Mouse (Mus musculus) limb, embryonic 14.5 days (tissue): Measurements from ENCODE around the gene Sgsm2. TPM values are rescaled to one million over a fixed set of nuclear protein-coding genes. Genes with fewer than 3 reads are reported as not detected.

Source experiments
- ATAC-seq: fragments of 200-750 bp; cut with Nextera tagmentation; 2 replicates; pipeline ENCODE4 v1.8.0; 2017; ENCODE audit warnings: low read depth, moderate number of reproducible peaks, moderate TSS enrichment; ENCODE audit not compliant: low FRiP score
- DNase-seq: peaks from one replicate; pipeline ENCODE4 v3.0.0-alpha.2; 2015; ENCODE audit warnings: low spot score
- H3K27ac ChIP-seq: fragments of 300-500 bp; sonication (generic); replicated peaks from 2 replicates; pipeline ENCODE4 v1.5.1; 2014; ENCODE audit warnings: low read depth, mild to moderate bottlenecking, low read length, moderate library complexity, mixed read lengths
- H3K27me3 ChIP-seq: fragments of 300-500 bp; sonication (generic); 2 replicates; pipeline ENCODE4 v1.6.1; 2014; ENCODE audit warnings: low read length, mixed read lengths; ENCODE audit not compliant: control insufficient read depth, insufficient read depth
- H3K36me3 ChIP-seq: fragments of 300-500 bp; sonication (generic); 2 replicates; pipeline ENCODE4 v1.6.1; 2014; ENCODE audit warnings: mild to moderate bottlenecking, low read length, moderate library complexity, mixed read lengths; ENCODE audit not compliant: control insufficient read depth, insufficient read depth
- H3K4me1 ChIP-seq: fragments of 300-500 bp; sonication (generic); 2 replicates; pipeline ENCODE4 v1.6.1; 2014; ENCODE audit warnings: antibody characterized with exemption, low read length, mixed read lengths; ENCODE audit not compliant: control insufficient read depth, insufficient read depth
- H3K4me2 ChIP-seq: fragments of 300-500 bp; sonication (generic); replicated peaks from 2 replicates; pipeline ENCODE4 v1.6.1; 2014; ENCODE audit warnings: low read depth, mild to moderate bottlenecking, low read length, moderate library complexity; ENCODE audit not compliant: severe bottlenecking
- H3K4me3 ChIP-seq: fragments of 300-500 bp; sonication (generic); replicated peaks from 2 replicates; pipeline ENCODE4 v1.5.1; 2014; ENCODE audit warnings: low read length
- H3K9ac ChIP-seq: fragments of 300-500 bp; sonication (generic); 2 replicates; pipeline ENCODE4 v1.6.1; 2014; ENCODE audit warnings: mild to moderate bottlenecking, low read depth, low read length, moderate library complexity; ENCODE audit not compliant: severe bottlenecking
- H3K9me3 ChIP-seq: fragments of 300-500 bp; sonication (generic); 2 replicates; pipeline ENCODE4 v1.6.1; 2016; ENCODE audit warnings: low read length; ENCODE audit not compliant: control insufficient read depth
- POLR2A ChIP-seq: fragments of 200-500 bp; IDR thresholded peaks from 2 replicates; pipeline ENCODE4 v1.8.0; 2012; ENCODE audit warnings: inconsistent platforms, mild to moderate bottlenecking, moderate library complexity, borderline replicate concordance; ENCODE audit not compliant: insufficient read depth, insufficient read length; ENCODE audit errors: extremely low read depth
- WGBS: fragments of 180-500 bp; shearing (Covaris S2); extraction: QIAGEN DNeasy Blood & Tissue Kit; methylation state at CpG from one replicate; pipeline ENCODE4 v1.1.7; 2014; 5-methylcytosine and 5-hydroxymethylcytosine counted together
- polyA plus RNA-seq, 2 experiments: library from polyadenylated mRNA; depleted of rRNA in 1 of 2; stranded (reverse) in 1 of 2; unstranded in 1 of 2; fragments of >200 nt; fragmentation: Nextera tagmentation in 1 of 2; extraction: Ambion mirVana in 1 of 2; gene quantifications; 2 replicates each; pipeline versions ENCODE4 v1.2.1 to v1.2.3; 2012 to 2014

Sgsm2 gene
- polyA plus RNA-seq, 2 experiments: 7.1 to 18.2 TPM

GRCm38 (mm10) chr11:74864421-74864820 lies 32.4 kb downstream of the Sgsm2 start:
- DNase-seq: no peak
- ATAC-seq: no peak
- TF ChIP-seq POLR2A: no peak

GRCm38 (mm10) chr11:74863471-74863870 lies 33.4 kb downstream of the Sgsm2 start:
- H3K9me3 ChIP-seq: no peaks in the 10 kb centered on the region
- H3K4me1 ChIP-seq: no peaks in the 10 kb centered on the region
- no peak for TF ChIP-seq POLR2A
- DNase-seq: no peak
- H3K9ac ChIP-seq: no peak overlapping the region
- no peak overlapping the region for H3K4me2 ChIP-seq
- no peak for ATAC-seq
- no peaks in the 10 kb centered on the region for H3K27me3 ChIP-seq
- 24% methylated on average over 11 of the region's 11 CpGs for WGBS
- no peaks in the 10 kb centered on the region for H3K36me3 ChIP-seq
- H3K27ac ChIP-seq: no peak overlapping the region
- H3K4me3 ChIP-seq: no peak overlapping the region

More at GRCm38 (mm10) chr11:74864421-74864820, 32.4 kb downstream of the Sgsm2 start:
- Histone ChIP-seq H3K9me3 (no peaks in the 10 kb centered on the region), H3K9ac (no peak overlapping the region), H3K4me1 (no peaks in the 10 kb centered on the region), H3K36me3 (no peaks in the 10 kb centered on the region), H3K4me3 (no peak overlapping the region), H3K27me3 (no peaks in the 10 kb centered on the region), H3K27ac (no peak overlapping the region), H3K4me2 (no peak overlapping the region)
- WGBS: 80% methylated on average over 9 of the region's 9 CpGs

GRCm38 (mm10) chr11:74862129-74862528 lies 34.7 kb downstream of the Sgsm2 start:
- no peak overlapping the region for H3K4me2 ChIP-seq
- H3K9ac ChIP-seq: no peak overlapping the region
- ATAC-seq (no peak), DNase-seq (no peak)
- WGBS: 79% methylated on average over 5 of the region's 5 CpGs
- TF ChIP-seq POLR2A: no peak
- no peak overlapping the region for H3K27ac ChIP-seq
- H3K4me1 ChIP-seq: no peaks in the 10 kb centered on the region
- no peaks in the 10 kb centered on the region for H3K27me3 ChIP-seq
- no peak overlapping the region for H3K4me3 ChIP-seq
- no peaks in the 10 kb centered on the region for H3K36me3 ChIP-seq
- no peaks in the 10 kb centered on the region for H3K9me3 ChIP-seq

- H3K4me1 ChIP-seq: no peaks in the 10 kb centered on the region
- H3K27me3 ChIP-seq: no peaks in the 10 kb centered on the region
- H3K27ac ChIP-seq: no peak overlapping the region
- no peak for TF ChIP-seq POLR2A
- no peaks in the 10 kb centered on the region for H3K9me3 ChIP-seq
- H3K4me2 ChIP-seq: no peak overlapping the region
- 79% methylated on average over 9 of the region's 9 CpGs for WGBS
- no peak for DNase-seq
- ATAC-seq: no peak
- no peak overlapping the region for H3K9ac ChIP-seq
- no peaks in the 10 kb centered on the region for H3K36me3 ChIP-seq
- H3K4me3 ChIP-seq: no peak overlapping the region
These were observed 39.1 kb downstream of the Sgsm2 start for GRCm38 (mm10) chr11:74857756-74858155.

- Histone ChIP-seq H3K9ac (no peak overlapping the region), H3K27me3 (no peaks in the 10 kb centered on the region), H3K4me3 (no peak overlapping the region), H3K27ac (no peak overlapping the region), H3K9me3 (no peaks in the 10 kb centered on the region), H3K4me2 (no peak overlapping the region), H3K4me1 (no peaks in the 10 kb centered on the region), H3K36me3 (no peaks in the 10 kb centered on the region)
- TF ChIP-seq POLR2A: no peak
- 76% methylated on average over 14 of the region's 14 CpGs for WGBS
- no peak for DNase-seq
- no peak for ATAC-seq
These were observed 45.7 kb downstream of the Sgsm2 start for GRCm38 (mm10) chr11:74850998-74851661.

GRCm38 (mm10) chr11:74847919-74848521 lies 48.8 kb downstream of the Sgsm2 start:
- H3K4me2 ChIP-seq: no peak overlapping the region
- WGBS: 7% methylated on average over 13 of the region's 13 CpGs
- peak; percentile 20; the same call in 1 of the 2 replicates for ATAC-seq

More at GRCm38 (mm10) chr11:74847919-74848521, 48.8 kb downstream of the Sgsm2 start:
- H3K9ac ChIP-seq: no peak overlapping the region
- TF ChIP-seq POLR2A: no peak
- no peaks in the 10 kb centered on the region for H3K27me3 ChIP-seq
- H3K36me3 ChIP-seq: peaks cover 24% of the 10 kb centered on the region
- H3K4me3 ChIP-seq: no peak overlapping the region
- H3K4me1 ChIP-seq: no peaks in the 10 kb centered on the region
- H3K27ac ChIP-seq: no peak overlapping the region
- peak; percentile 66 for DNase-seq
- H3K9me3 ChIP-seq: peaks cover 4% of the 10 kb centered on the region; the same call in 1 of the 2 replicates
